Mouse (Mus musculus) heart, embryonic 14.5 days (tissue): ENCODE measurements around the gene Naa40. TPM values are rescaled to one million over a fixed set of nuclear protein-coding genes. Genes with fewer than 3 reads are reported as not detected.

Experiments
- ATAC-seq: fragments of 200-750 bp; cut with Nextera tagmentation; 2 replicates; pipeline ENCODE4 v1.8.0; 2017; ENCODE audit warnings: low read depth, moderate TSS enrichment; ENCODE audit not compliant: insufficient number of reproducible peaks, insufficient read depth, low FRiP score
- H3K27ac ChIP-seq, 2 experiments: fragments of 200-500 bp in 1 of 2; fragments of 300-500 bp in 1 of 2; sonication (generic) in 1 of 2; replicated peaks in 1 of 2; 2 replicates each; pipeline ENCODE4 v1.5.1; 2012 to 2014; ENCODE audit warnings: low read depth in 2 of 2, low read length in 2 of 2, control low read depth in 1 of 2, mild to moderate bottlenecking in 1 of 2, mixed read lengths in 1 of 2; ENCODE audit not compliant: control insufficient read depth in 1 of 2, insufficient read depth in 1 of 2
- H3K27me3 ChIP-seq: fragments of 300-500 bp; sonication (generic); 2 replicates; pipeline ENCODE4 v1.6.1; 2014; ENCODE audit warnings: mild to moderate bottlenecking, low read length, control low read depth; ENCODE audit not compliant: control insufficient read depth, insufficient read depth
- H3K36me3 ChIP-seq: fragments of 300-500 bp; sonication (generic); 2 replicates; pipeline ENCODE4 v1.6.1; 2014; ENCODE audit warnings: mild to moderate bottlenecking, control low read depth, low read length, mixed read lengths; ENCODE audit not compliant: control insufficient read depth, insufficient read depth
- H3K4me1 ChIP-seq, 2 experiments: fragments of 200-500 bp in 1 of 2; fragments of 300-500 bp in 1 of 2; sonication (generic) in 1 of 2; 2 replicates each; pipeline ENCODE4 v1.6.1; 2012 to 2014; ENCODE audit warnings: low read length in 2 of 2, control low read depth in 1 of 2, mixed read lengths in 1 of 2; ENCODE audit not compliant: control insufficient read depth in 2 of 2, insufficient read depth in 2 of 2
- H3K4me2 ChIP-seq: fragments of 300-500 bp; sonication (generic); 2 replicates; pipeline ENCODE4 v1.6.1; 2014; ENCODE audit warnings: mild to moderate bottlenecking, low read length
- H3K4me3 ChIP-seq, 2 experiments: fragments of 200-500 bp in 1 of 2; fragments of 300-500 bp in 1 of 2; sonication (generic) in 1 of 2; 2 replicates each; pipeline ENCODE4 v1.5.1; 2012 to 2014; ENCODE audit warnings: low read length in 2 of 2, mild to moderate bottlenecking in 2 of 2, control low read depth in 1 of 2, low read depth in 1 of 2, moderate library complexity in 1 of 2; ENCODE audit not compliant: control insufficient read depth in 1 of 2, insufficient read depth in 1 of 2
- H3K9ac ChIP-seq: fragments of 300-500 bp; sonication (generic); 2 replicates; pipeline ENCODE4 v1.6.1; 2014; ENCODE audit warnings: mild to moderate bottlenecking, low read length
- H3K9me3 ChIP-seq: fragments of 300-500 bp; sonication (generic); 2 replicates; pipeline ENCODE4 v1.6.1; 2016; ENCODE audit warnings: low read length, control low read depth; ENCODE audit not compliant: control insufficient read depth
- WGBS: fragments of 180-500 bp; shearing (Covaris S2); extraction: QIAGEN DNeasy Blood & Tissue Kit; methylation state at CpG from one replicate; pipeline ENCODE4 v1.1.7; 2014; 5-methylcytosine and 5-hydroxymethylcytosine counted together
- polyA plus RNA-seq: library from polyadenylated mRNA; unstranded; fragments of >200 nt; fragmentation: Nextera tagmentation; extraction: Ambion mirVana; gene quantifications from 2 replicates; pipeline ENCODE4 v1.2.1, GENCODE M21; 2014

Gene Naa40
- polyA plus RNA-seq, 1 experiment from 2014 or later = 55.9 TPM

- Histone ChIP-seq H3K4me1 (peaks cover 9 to 27% of the 10 kb centered on the region in 2 experiments; a peak in 3 of 4 replicates), H3K27me3 (no peaks in the 10 kb centered on the region), H3K9ac (peak overlapping the region; percentile 30; the same call in 1 of the 2 replicates), H3K27ac (no peak overlapping the region), H3K4me2 (no peak overlapping the region), H3K36me3 (peaks cover 96% of the 10 kb centered on the region), H3K9me3 (no peaks in the 10 kb centered on the region), H3K4me3 (no peak overlapping the region)
- ATAC-seq = no peak
- 81% methylated on average over 6 of the region's 6 CpGs for WGBS
Measured at GRCm38 (mm10) chr19:7278200-7278906, 37.4 kb upstream of the Naa40 start.

GRCm38 (mm10) chr19:7276796-7277195, 35.8 kb upstream of the Naa40 start:
- 77% methylated on average over 7 of the region's 7 CpGs for WGBS
- no peaks in the 10 kb centered on the region for H3K27me3 ChIP-seq
- no peak overlapping the region for H3K27ac ChIP-seq
- no peak overlapping the region for H3K4me2 ChIP-seq
- peaks cover 96% of the 10 kb centered on the region for H3K36me3 ChIP-seq
- no peak overlapping the region for H3K9ac ChIP-seq
- H3K4me3 ChIP-seq = no peak overlapping the region
- no peak for ATAC-seq
- H3K4me1 ChIP-seq = peaks cover 9 to 27% of the 10 kb centered on the region in 2 experiments; a peak in 3 of 4 replicates
- no peaks in the 10 kb centered on the region for H3K9me3 ChIP-seq

- no peaks in the 10 kb centered on the region for H3K27me3 ChIP-seq
- H3K4me2 ChIP-seq = no peak overlapping the region
- H3K27ac ChIP-seq = peak overlapping the region in 1 of 2 experiments; percentile 60; a peak in 2 of 4 replicates
- 53% methylated on average over 7 of the region's 7 CpGs for WGBS
- H3K9ac ChIP-seq = peak overlapping the region; percentile 16; the same call in 1 of the 2 replicates
- H3K36me3 ChIP-seq = peaks cover 96% of the 10 kb centered on the region
- no peaks in the 10 kb centered on the region for H3K9me3 ChIP-seq
- H3K4me1 ChIP-seq = peaks cover 9 to 27% of the 10 kb centered on the region in 2 experiments; a peak in 3 of 4 replicates
- ATAC-seq = no peak
- H3K4me3 ChIP-seq = no peak overlapping the region
Measured at GRCm38 (mm10) chr19:7276053-7276659, 35.2 kb upstream of the Naa40 start.

- H3K9ac ChIP-seq = peak overlapping the region; percentile 16; the same call in 1 of the 2 replicates
- ATAC-seq = no peak
Measured at GRCm38 (mm10) chr19:7275131-7275789, 34.3 kb upstream of the Naa40 start.

DNA sequence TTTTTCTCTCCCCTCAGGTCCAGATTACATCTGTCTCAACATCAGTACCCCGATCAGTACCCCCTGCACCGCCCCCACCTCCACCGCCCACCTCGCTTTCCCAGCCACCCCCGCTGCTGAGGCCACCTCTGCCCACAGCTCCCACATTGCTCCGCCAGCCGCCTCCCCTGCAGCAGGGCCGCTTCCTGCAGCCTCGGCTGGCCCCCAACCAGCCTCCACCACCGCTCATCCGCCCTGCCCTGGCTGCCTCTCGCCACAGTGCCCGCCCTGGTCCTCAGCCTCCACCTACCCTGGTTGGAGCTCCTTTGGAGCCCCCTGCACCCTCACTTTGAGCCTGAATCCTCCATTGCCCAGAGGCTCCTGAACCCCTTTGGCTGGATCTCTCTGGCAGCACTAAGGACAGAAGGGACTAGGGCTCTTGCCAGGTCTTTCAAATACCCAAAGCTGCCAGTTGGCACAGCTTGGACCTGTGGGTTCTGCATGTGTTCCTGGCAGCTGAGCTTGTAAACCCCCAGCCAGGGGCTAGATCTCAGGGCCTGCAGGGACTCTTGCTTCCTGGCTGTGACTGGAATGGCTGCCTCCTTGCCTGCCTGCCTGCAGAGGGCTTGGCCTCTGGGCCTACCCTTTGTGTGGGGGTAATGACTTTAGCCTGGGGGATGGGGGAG, 33.5 kb upstream of the Naa40 start:
- H3K4me1 ChIP-seq = peaks cover 15 to 32% of the 10 kb centered on the region in 2 experiments; a peak in 3 of 4 replicates
- H3K9ac ChIP-seq = no peak overlapping the region
- H3K4me3 ChIP-seq = no peak overlapping the region
- peaks cover 93% of the 10 kb centered on the region for H3K36me3 ChIP-seq
- 85% methylated on average over 13 of the region's 13 CpGs for WGBS
- no peak overlapping the region for H3K4me2 ChIP-seq
- no peaks in the 10 kb centered on the region for H3K9me3 ChIP-seq
- ATAC-seq = no peak
- no peaks in the 10 kb centered on the region for H3K27me3 ChIP-seq
- peak overlapping the region in 1 of 2 experiments; percentile 60; a peak in 1 of 4 replicates for H3K27ac ChIP-seq

More at GRCm38 (mm10) chr19:7275131-7275789, 34.3 kb upstream of the Naa40 start:
- Histone ChIP-seq H3K27ac (peak overlapping the region in 1 of 2 experiments; percentile 60; a peak in 3 of 4 replicates), H3K4me3 (no peak overlapping the region), H3K27me3 (no peaks in the 10 kb centered on the region), H3K36me3 (peaks cover 96% of the 10 kb centered on the region), H3K9me3 (no peaks in the 10 kb centered on the region), H3K4me1 (peaks cover 9 to 27% of the 10 kb centered on the region in 2 experiments; a peak in 3 of 4 replicates), H3K4me2 (no peak overlapping the region)
- WGBS = 31% methylated on average over 7 of the region's 7 CpGs

GRCm38 (mm10) chr19:7273486-7273885, 32.5 kb upstream of the Naa40 start:
- Histone ChIP-seq H3K27ac (no peak overlapping the region), H3K4me3 (no peak overlapping the region)

More at GRCm38 (mm10) chr19:7273486-7273885, 32.5 kb upstream of the Naa40 start:
- ATAC-seq = no peak
- H3K4me2 ChIP-seq = no peak overlapping the region
- no peaks in the 10 kb centered on the region for H3K27me3 ChIP-seq
- 93% methylated on average over 4 of the region's 4 CpGs for WGBS
- H3K9me3 ChIP-seq = no peaks in the 10 kb centered on the region
- H3K36me3 ChIP-seq = peaks cover 83% of the 10 kb centered on the region
- H3K9ac ChIP-seq = no peak overlapping the region
- H3K4me1 ChIP-seq = peaks cover 17 to 34% of the 10 kb centered on the region in 2 experiments; a peak in 3 of 4 replicates
